Mouse (Mus musculus) adrenal gland (tissue): ENCODE measurements at regions not wholly inside any gene's neighbourhood (a gene's known extent, or its start where the extent isn't known, plus 50 kb on each side); places are given as distances from the start of the nearest gene placed in this dataset.

Experiments
- intact Hi-C: fragments of 180-260 bp; cut with DNase I; formaldehyde crosslinking; loops from one replicate; pipeline ENCODE4 v1.15.1; 2025

- intact Hi-C loops, result no loop called here
These were observed 580.4 kb upstream of the Gm19410 start for GRCm38 (mm10) chr8:35185165-35185564.

GRCm38 (mm10) chr8:35188531-35188930 lies 577.1 kb upstream of the Gm19410 start:
- intact Hi-C loops, result no loop called here

- intact Hi-C loops, result no loop called here
These were observed 575.9 kb upstream of the Gm19410 start for GRCm38 (mm10) chr8:35189695-35190094.

DNA sequence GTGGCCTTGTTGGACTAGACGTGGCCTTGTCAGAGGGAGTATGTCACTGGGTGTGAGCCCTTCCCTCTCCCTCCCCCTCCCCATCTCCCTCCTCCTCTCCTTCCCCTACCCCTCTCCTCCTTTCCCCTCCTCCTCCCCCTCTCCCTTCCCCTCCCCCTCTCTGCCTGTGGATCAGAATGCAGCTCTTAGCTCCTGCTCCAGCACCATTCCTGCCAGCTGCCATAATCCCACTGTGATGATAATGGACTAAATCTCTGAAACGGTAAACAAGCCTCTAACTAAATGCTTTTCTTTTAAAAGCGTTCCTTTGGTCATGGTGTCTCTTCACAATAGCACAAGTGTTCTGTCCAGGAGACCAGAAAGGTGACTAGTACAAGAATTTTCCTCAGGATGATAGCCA lies 573.1 kb upstream of the Gm19410 start:
- intact Hi-C loops, result no loop called here

- intact Hi-C loops, result no loop called here
These were observed 571.8 kb upstream of the Gm19410 start for GRCm38 (mm10) chr8:35193771-35194170.

- intact Hi-C loops, result no loop called here
These were observed 569.4 kb upstream of the Gm19410 start for GRCm38 (mm10) chr8:35196189-35196588.

DNA sequence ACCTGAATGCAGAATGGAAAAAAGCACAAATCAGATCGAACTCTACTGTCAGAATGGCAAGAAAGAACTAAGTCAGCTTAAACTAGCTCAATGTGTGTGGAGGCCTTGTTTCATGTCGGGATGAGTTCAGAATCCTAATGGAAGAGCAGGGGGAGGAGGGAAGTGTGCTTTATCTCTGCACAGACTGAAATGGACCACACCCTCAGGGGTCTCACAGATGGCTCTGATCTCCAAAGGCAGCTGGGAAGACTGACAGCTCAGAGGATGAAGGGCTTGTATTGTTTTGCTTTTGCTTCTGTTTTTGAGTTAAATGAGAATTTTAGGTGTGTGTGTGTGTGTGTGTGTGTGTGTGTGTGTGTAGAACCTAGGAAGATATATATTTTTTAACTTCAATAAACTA lies 566.8 kb upstream of the Gm19410 start:
- intact Hi-C loops, result no loop called here

DNA sequence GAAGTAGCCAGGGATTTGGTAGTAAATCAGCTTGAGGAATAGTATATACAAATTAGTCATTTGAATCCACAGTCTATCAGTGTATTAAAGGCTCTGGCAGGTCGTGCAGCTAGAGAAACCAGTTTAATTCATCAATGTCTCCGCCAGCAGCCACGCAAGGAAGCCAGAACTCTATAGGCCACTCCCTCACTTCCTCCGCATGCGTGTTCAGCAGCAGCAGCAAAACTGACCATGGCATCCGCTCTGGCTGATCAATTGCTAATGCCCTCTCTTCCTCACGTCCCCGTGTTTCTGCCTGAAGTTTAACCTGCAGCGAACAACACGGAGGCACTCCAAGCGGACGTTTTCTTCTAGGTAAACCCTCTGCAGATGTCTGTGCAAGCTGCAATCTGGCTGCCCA lies 564.2 kb upstream of the Gm19410 start:
- intact Hi-C loops, result no loop called here

DNA sequence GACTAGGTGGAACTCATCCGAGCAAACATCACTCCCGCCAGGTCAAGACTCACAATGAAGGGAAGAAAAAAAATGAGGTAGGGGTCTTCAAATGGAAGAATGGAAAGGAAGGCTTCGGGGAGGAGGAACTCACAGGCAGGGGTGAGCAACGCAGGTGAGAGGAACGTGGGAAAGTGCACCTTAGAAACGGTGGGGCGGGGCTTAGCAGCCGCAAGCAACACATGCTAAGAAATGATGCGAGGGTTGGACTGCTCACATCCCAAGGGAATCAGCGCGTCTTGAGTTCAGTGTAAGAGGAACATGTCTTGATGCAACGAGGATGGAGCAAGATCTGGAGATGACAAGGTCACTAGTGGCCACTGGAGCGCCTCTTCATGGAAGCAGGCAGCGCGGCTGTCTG lies 560.6 kb upstream of the Gm19410 start:
- intact Hi-C loops, result no loop called here

DNA sequence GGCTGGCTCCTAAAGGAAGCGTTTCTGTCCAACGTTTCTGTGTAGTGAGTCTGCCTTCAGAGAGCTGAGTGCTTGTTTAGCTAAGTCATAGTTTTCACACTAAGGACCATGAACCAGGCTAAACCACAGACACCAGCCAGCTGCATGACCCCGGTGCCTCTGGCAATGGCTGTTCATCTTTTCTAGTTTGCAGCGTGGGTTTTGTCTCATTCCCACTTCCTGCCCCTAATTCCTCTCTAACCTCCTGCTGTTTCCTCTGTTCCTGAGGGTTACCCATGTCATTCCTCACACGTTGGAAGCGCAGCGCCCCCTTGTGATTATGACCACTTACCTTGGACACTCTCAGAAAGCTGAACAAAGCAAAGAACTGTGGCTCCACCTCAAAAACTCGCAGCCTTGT lies 560.1 kb upstream of the Gm19410 start:
- intact Hi-C loops, result no loop called here

- intact Hi-C loops, result no loop called here
These were observed 559.3 kb upstream of the Gm19410 start for GRCm38 (mm10) chr8:35206271-35206670.

- intact Hi-C loops, result no loop called here
These were observed 557.2 kb upstream of the Gm19410 start for GRCm38 (mm10) chr8:35208357-35208756.

- intact Hi-C loops, result no loop called here
These were observed 553.8 kb upstream of the Gm19410 start for GRCm38 (mm10) chr8:35211506-35212452.

GRCm38 (mm10) chr8:35213515-35213914 lies 552.1 kb upstream of the Gm19410 start:
- intact Hi-C loops, result no loop called here

- intact Hi-C loops, result no loop called here
These were observed 548.0 kb upstream of the Gm19410 start for GRCm38 (mm10) chr8:35217604-35218003.

DNA sequence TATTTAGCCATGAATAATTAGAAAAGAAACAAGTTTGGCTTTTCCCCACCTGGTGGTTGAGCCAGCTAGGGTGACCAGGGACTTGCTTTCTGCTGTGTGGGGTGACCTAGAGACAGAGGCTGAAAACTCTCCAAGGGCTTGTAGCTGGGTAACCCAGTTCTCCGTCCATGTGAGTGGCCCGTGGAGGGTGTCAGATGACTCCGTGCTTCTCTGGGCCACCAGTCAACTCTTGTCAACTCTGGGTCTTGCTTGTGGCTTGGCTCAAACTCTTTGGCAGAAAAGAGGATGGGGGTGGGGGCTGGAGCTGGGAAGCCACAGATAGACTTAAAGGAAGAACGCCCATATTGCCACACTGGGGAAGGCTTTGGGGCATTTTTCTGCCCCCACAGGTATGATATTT lies 547.3 kb upstream of the Gm19410 start:
- intact Hi-C loops, result no loop called here

GRCm38 (mm10) chr8:35224053-35224924 lies 541.3 kb upstream of the Gm19410 start:
- intact Hi-C loops, result no loop called here

DNA sequence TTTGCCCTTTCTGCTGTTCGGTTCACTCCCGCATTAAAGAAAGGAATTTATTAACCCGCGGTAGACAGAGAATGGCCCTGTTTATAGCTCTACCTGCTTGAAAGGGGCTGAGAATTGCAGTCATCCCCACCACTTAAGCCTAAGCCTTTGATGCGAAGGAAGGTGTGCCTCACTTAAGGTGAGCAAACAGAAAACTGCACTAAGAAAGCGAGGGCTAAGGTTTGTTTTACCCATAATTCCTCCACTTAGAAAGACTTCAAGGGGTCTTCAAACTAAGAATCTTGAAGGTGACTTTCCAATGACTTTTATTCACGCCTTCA lies 540.7 kb upstream of the Gm19410 start:
- intact Hi-C loops, result no loop called here

- intact Hi-C loops, result no loop called here
These were observed 538.5 kb upstream of the Gm19410 start for GRCm38 (mm10) chr8:35227079-35227478.

DNA sequence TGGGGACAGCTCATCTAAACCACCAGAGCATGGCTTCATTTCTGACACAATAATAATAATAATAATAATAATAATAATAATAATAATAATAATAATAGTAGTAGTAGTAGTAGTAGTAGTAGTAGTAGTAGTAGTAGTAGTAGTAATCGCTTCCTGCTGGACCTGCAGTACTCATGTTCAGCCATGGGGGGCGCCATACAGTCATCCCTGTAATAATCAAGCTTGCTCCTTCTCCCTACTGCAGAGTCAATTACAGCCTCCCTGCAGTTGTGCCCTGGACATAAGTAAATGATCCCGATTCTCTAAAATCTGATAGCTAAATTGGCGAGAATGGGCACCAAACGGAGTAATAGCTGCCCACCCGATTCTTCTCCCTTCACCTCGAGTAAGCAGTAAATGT lies 537.1 kb upstream of the Gm19410 start:
- intact Hi-C loops, result no loop called here

- intact Hi-C loops, result loop anchor here (10.0 kb wide), 1 partner anchor 231 kb away; no protein-coding TSS in a partner anchor
These were observed 531.9 kb upstream of the Gm19410 start for GRCm38 (mm10) chr8:35233520-35234186.

DNA sequence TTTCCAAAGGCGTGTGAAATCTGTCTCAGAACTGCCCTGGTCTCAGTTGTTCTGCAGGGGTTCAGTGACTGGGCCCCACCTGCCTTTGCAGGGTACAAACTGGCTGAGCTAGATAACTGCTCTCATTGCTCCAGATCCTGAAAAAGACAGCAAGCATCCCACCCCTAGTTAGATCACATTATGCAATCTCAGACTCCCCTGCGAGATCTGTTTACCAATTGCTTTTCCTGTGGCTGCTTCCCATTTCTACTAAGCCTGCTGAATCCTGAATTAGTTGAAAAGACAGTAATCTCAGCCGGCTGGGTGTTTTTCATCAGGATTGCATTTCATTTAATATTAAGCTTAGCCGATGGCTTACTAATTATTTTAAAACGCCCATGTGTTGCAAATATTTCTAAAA lies 531.2 kb upstream of the Gm19410 start:
- intact Hi-C loops, result loop anchor here (10.0 kb wide), 1 partner anchor 230 kb away; no protein-coding TSS in a partner anchor
